8 mouse cellular contexts compared by ENCODE assay signal in genomic region chr2:165368496-165368895, GRCm38 (mm10). TPM values are rescaled to one million over a fixed set of nuclear protein-coding genes. Genes with fewer than 3 reads are reported as not detected.
DNase-seq lines count a peak whose midpoint lies in the region; ATAC-seq lines count a peak whose summit lies in the region.

Gene Zfp663 (minus strand): TSS chr2:165368729.

- no peaks in the 10 kb centered on the region for H3K36me3 ChIP-seq in kidney, embryonic 14.5 days (ENCODE audit: control insufficient read depth, insufficient read depth, low read length)
- H3K36me3 ChIP-seq in intestine, embryonic 14.5 days (ENCODE audit: control insufficient read depth, insufficient read depth, low read length), result no peaks in the 10 kb centered on the region

- under 1% methylated on average over 27 of the region's 27 CpGs for WGBS in kidney, embryonic 14.5 days
- WGBS in intestine, embryonic 14.5 days, result 1% methylated on average over 27 of the region's 27 CpGs

- H3K4me3 ChIP-seq in kidney, embryonic 14.5 days (ENCODE audit: low read length), result peak within 1 kb of the TSS; percentile 27
- H3K4me3 ChIP-seq in intestine, embryonic 14.5 days (ENCODE audit: low read depth, low read length), result peak within 1 kb of the TSS; percentile 20

- no peak for ATAC-seq in kidney, embryonic 14.5 days (ENCODE audit: low FRiP score, low TSS enrichment)
- no peak for ATAC-seq in intestine, embryonic 14.5 days (replicated peaks; ENCODE audit: low FRiP score, low TSS enrichment, low read depth)

- peak within 1 kb of the TSS; percentile 19; the same call in 1 of the 2 replicates for H3K9ac ChIP-seq in kidney, embryonic 14.5 days (ENCODE audit: low read depth, low read length)
- 0 out of 2 replicates have a peak within 1 kb of the TSS, but pooled peaks have one; percentile 14 for H3K9ac ChIP-seq in intestine, embryonic 14.5 days (ENCODE audit: low read length)

- no peak for DNase-seq in kidney, adult 11 months
- peak; percentile 89 for DNase-seq in embryo, embryonic 11 days
- DNase-seq in intestine, embryonic 14.5 days (ENCODE audit: low spot score), result no peak
- DNase-seq in neural tube, embryonic 10.5 days (ENCODE audit: extremely low spot score, low spot score), result peak; percentile 75
- no peak for DNase-seq in right cerebral cortex, postnatal 14 days
- no peak for DNase-seq in spleen, postnatal 14 days (ENCODE audit: low spot score in 2 of 2)
- DNase-seq in kidney, postnatal 14 days, result no peak

- peaks cover 15% of the 10 kb centered on the region for H3K4me1 ChIP-seq in kidney, embryonic 14.5 days (ENCODE audit: control insufficient read depth, insufficient read depth, low read length)
- peaks cover 21% of the 10 kb centered on the region for H3K4me1 ChIP-seq in intestine, embryonic 14.5 days (replicated peaks; ENCODE audit: control insufficient read depth, insufficient read depth, low read length)

- no peak within 1 kb of the TSS for H3K27ac ChIP-seq in kidney, embryonic 14.5 days (ENCODE audit: low read depth, low read length)
- no peak within 1 kb of the TSS for H3K27ac ChIP-seq in intestine, embryonic 14.5 days (ENCODE audit: low read depth)

- peak within 1 kb of the TSS; percentile 51 for H3K4me2 ChIP-seq in kidney, embryonic 14.5 days (replicated peaks; ENCODE audit: low read depth, low read length)
- H3K4me2 ChIP-seq in intestine, embryonic 14.5 days (ENCODE audit: low read length), result peak within 1 kb of the TSS; percentile 51

- H3K9me3 ChIP-seq in kidney, embryonic 14.5 days (ENCODE audit: control insufficient read depth, low read length), result no peaks in the 10 kb centered on the region
- no peaks in the 10 kb centered on the region for H3K9me3 ChIP-seq in intestine, embryonic 14.5 days (ENCODE audit: control insufficient read depth, low read length)

- no peaks in the 10 kb centered on the region; the same call in 1 of the 2 replicates for H3K27me3 ChIP-seq in kidney, embryonic 14.5 days (ENCODE audit: control insufficient read depth, insufficient read depth, low read length)
- H3K27me3 ChIP-seq in intestine, embryonic 14.5 days (replicated peaks; ENCODE audit: control insufficient read depth, insufficient read depth, low read length), result peaks cover 17% of the 10 kb centered on the region

RNA-seq across cellular contexts. Expression of gene Zfp663, which starts in this region (rescaled TPM):
- 0.67 and 0.88 TPM in 2 replicates for polyA plus RNA-seq in kidney, embryonic 14.5 days (2014; fragmentation: Nextera tagmentation; extraction: Ambion mirVana)
- polyA plus RNA-seq in intestine, embryonic 14.5 days (2014; fragmentation: Nextera tagmentation; extraction: Ambion mirVana), result 0.72 and 1.5 TPM in 2 replicates

Comparison
In these comparisons a context has a peak if more than half of its experiments do, and no peak if none do; other contexts are left out.
1. DNase-seq: peak in embryo, embryonic 11 days (single experiment) and neural tube, embryonic 10.5 days (single experiment); none in kidney, adult 11 months (single experiment), intestine, embryonic 14.5 days (single experiment), right cerebral cortex, postnatal 14 days (single experiment), spleen, postnatal 14 days (0 of 2) and kidney, postnatal 14 days (single experiment).